Mouse (Mus musculus) embryonic facial prominence, embryonic 10.5 days (tissue): ENCODE measurements at regions not wholly inside any gene's neighbourhood (a gene's known extent, or its start where the extent isn't known, plus 50 kb on each side); places are given as distances from the start of the nearest gene placed in this dataset.

Source experiments
- DNase-seq: peaks from one replicate; pipeline ENCODE4 v3.0.0-alpha.2; 2017; ENCODE audit warnings: low spot score
- H3K27ac ChIP-seq: fragments of 300-500 bp; sonication (generic); replicated peaks from 2 replicates; pipeline ENCODE4 v1.5.1; 2016; ENCODE audit warnings: mild to moderate bottlenecking
- H3K27me3 ChIP-seq: fragments of 300-500 bp; sonication (generic); replicated peaks from 2 replicates; pipeline ENCODE4 v1.6.1; 2016; ENCODE audit warnings: low read depth, mild to moderate bottlenecking; ENCODE audit not compliant: poor library complexity, severe bottlenecking
- H3K36me3 ChIP-seq: fragments of 300-500 bp; sonication (generic); replicated peaks from 2 replicates; pipeline ENCODE4 v1.6.1; 2016; ENCODE audit warnings: mild to moderate bottlenecking, moderate library complexity
- H3K4me1 ChIP-seq: fragments of 300-500 bp; sonication (generic); 2 replicates; pipeline ENCODE4 v1.6.1; 2016
- H3K4me3 ChIP-seq: fragments of 300-500 bp; sonication (generic); 2 replicates; pipeline ENCODE4 v1.5.1; 2016; ENCODE audit warnings: mild to moderate bottlenecking, moderate library complexity
- H3K9me3 ChIP-seq: fragments of 300-500 bp; sonication (generic); 2 replicates; pipeline ENCODE4 v1.6.1; 2016; ENCODE audit warnings: mild to moderate bottlenecking
- whole genome bisulfite sequencing: fragments of 180-500 bp; shearing (Covaris S2); methylation state at CpG from one replicate; pipeline ENCODE4 v1.1.7; 2016; 5-methylcytosine and 5-hydroxymethylcytosine counted together

GRCm38 (mm10) chr9:69642591-69642990, 118.1 kb downstream of the Foxb1 start:
- Histone ChIP-seq H3K36me3 (no peaks in the 10 kb centered on the region), H3K9me3 (no peaks in the 10 kb centered on the region), H3K4me1 (no peaks in the 10 kb centered on the region), H3K27me3 (no peaks in the 10 kb centered on the region), H3K4me3 (no peak overlapping the region), H3K27ac (no peak overlapping the region)
- 76% methylated on average over 5 of the region's 5 CpGs for WGBS
- DNase-seq = no peak

DNA sequence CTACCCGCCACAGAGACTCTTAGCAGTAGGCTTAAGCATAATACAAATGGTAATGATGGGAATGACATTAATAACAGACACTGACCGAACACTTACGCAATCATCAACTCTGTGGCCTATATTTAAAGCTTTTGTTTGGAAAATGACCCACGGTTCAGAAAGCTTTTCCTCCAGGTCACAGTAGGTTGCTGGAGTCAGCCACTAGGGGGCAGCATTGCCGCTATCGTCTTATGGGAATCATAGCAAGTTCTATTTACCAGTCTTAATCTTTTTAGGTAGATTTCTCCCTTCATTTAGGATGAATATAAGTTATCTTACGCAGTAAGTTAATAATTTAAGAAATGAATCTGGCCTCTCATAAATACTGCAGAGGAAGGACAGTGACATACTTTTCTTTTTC, 137.4 kb downstream of the Foxb1 start:
- Histone ChIP-seq H3K27ac (no peak overlapping the region), H3K36me3 (no peaks in the 10 kb centered on the region), H3K27me3 (no peaks in the 10 kb centered on the region), H3K4me3 (no peak overlapping the region), H3K4me1 (peaks cover 5% of the 10 kb centered on the region), H3K9me3 (no peaks in the 10 kb centered on the region)
- DNase-seq = peak; percentile 82
- 25% methylated on average over 7 of the region's 7 CpGs for WGBS

DNA sequence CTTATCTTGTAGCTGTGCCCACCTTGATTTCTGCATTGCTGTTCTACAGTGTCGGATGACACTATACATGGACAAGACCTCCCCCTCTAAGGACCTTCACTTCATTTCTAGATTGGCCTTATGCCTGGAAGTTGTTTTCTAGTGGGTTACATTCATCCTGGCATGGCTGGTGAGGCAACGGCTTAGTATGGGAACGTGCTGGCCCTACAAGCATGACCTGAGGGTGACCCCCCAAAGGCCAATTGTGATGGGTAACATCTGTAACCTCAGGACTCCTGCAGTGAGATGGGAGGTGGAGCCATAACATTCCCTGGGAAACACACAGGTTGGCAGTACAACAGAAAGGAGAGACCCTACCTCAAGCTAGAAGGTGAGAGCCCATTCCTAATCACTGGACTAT, 139.7 kb downstream of the Foxb1 start:
- Histone ChIP-seq H3K27me3 (no peaks in the 10 kb centered on the region), H3K36me3 (no peaks in the 10 kb centered on the region), H3K9me3 (no peaks in the 10 kb centered on the region), H3K27ac (no peak overlapping the region), H3K4me1 (peaks cover 5% of the 10 kb centered on the region), H3K4me3 (no peak overlapping the region)
- 49% methylated on average over 3 of the region's 3 CpGs for WGBS
- DNase-seq = peak; percentile 60

DNA sequence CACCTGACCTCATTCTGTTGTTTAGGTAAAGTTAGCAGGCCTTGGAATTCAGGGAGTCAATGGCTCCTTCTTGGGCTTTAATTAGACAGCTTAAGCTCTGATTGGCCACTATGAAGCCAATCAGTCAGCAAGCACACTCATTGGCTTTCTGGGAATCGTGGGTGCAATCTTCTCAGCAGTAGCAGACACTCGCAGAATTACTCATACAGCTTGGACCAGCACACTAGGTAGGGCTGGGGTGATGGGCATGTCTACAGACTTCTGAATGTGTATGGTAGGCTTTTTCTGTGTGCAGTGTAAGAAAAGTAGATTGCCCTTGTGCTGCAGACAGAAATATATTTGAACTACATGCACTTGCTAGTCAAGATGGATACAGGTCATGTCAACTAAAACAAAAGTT, 143.4 kb downstream of the Foxb1 start:
- no peaks in the 10 kb centered on the region for H3K36me3 ChIP-seq
- H3K27ac ChIP-seq = no peak overlapping the region
- no peak overlapping the region for H3K4me3 ChIP-seq
- WGBS = 82% methylated on average over 2 of the region's 2 CpGs
- no peak for DNase-seq
- H3K4me1 ChIP-seq = peaks cover 5% of the 10 kb centered on the region
- H3K27me3 ChIP-seq = no peaks in the 10 kb centered on the region
- H3K9me3 ChIP-seq = no peaks in the 10 kb centered on the region

- Histone ChIP-seq H3K4me1 (no peaks in the 10 kb centered on the region), H3K27me3 (no peaks in the 10 kb centered on the region), H3K9me3 (no peaks in the 10 kb centered on the region), H3K27ac (no peak overlapping the region), H3K36me3 (no peaks in the 10 kb centered on the region), H3K4me3 (no peak overlapping the region)
- DNase-seq = no peak
- WGBS = 87% methylated on average over 8 of the region's 8 CpGs
These were observed 144.1 kb downstream of the Anxa2 start for GRCm38 (mm10) chr9:69597472-69597871.

DNA sequence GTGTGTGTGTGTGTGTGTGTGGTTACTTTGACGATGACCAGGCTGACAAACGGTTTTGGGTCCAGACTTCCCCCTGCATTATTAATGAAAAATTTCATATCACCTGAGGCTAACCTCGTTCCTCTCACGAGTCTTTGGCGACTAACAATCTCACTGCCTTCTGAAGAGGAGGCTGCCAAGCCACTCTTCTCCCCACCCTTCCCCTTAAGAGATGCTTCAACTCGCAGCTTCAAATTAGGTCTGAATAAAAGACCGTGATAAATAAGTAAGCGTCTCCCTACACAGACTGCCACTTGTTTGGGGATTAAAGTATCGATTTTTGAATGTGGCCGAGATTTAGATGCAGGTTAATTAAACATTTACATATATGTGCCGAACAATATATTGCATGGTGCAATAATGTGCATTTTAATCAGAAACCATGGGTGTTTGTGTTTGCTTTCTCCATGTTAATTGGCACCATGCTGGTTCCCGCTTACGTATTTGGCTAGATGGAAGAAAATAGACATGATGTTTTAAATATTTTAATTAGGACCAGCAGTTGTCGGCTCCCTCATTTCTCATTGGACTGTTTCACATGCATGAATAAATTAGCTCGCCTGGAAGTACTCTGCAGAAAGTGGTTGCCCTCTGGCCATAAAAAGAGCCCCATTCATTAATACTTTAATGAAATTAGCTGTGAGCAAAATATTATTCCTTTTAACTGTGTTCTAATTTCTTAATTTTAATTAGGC, 139.1 kb downstream of the Anxa2 start:
- Histone ChIP-seq H3K27me3 (no peaks in the 10 kb centered on the region; the same call in 1 of the 2 replicates), H3K4me1 (no peaks in the 10 kb centered on the region), H3K4me3 (no peak overlapping the region), H3K9me3 (no peaks in the 10 kb centered on the region), H3K36me3 (no peaks in the 10 kb centered on the region), H3K27ac (no peak overlapping the region)
- whole genome bisulfite sequencing = 80% methylated on average over 15 of the region's 15 CpGs
- DNase-seq = no peak

- Histone ChIP-seq H3K4me1 (no peaks in the 10 kb centered on the region), H3K27ac (no peak overlapping the region), H3K4me3 (no peak overlapping the region), H3K9me3 (no peaks in the 10 kb centered on the region), H3K36me3 (no peaks in the 10 kb centered on the region), H3K27me3 (no peaks in the 10 kb centered on the region; the same call in 1 of the 2 replicates)
- no peak for DNase-seq
- 79% methylated on average over 4 of the region's 4 CpGs for WGBS
These were observed 135.4 kb downstream of the Anxa2 start for GRCm38 (mm10) chr9:69588846-69589245.

DNA sequence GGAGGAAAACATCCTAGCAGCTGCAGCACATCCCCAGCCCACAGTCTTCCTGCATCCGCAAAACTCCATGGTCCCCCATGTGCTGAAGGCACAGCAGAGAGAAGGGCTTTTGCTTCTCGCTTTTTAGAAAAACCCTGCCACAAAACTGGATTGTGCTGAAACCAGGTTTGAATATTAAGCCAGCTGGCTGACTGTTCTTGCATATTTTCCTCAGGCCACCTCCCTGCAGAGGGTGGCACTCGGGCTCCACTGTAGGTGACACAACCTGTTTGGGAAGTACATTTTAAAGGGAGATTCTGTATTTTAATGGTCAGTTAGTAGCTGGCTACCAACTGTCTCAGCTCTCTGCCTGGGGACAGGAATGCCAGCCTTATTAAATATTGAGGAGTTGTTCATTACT, 133.7 kb downstream of the Anxa2 start:
- no peaks in the 10 kb centered on the region; the same call in 1 of the 2 replicates for H3K27me3 ChIP-seq
- H3K36me3 ChIP-seq = no peaks in the 10 kb centered on the region
- no peak overlapping the region for H3K4me3 ChIP-seq
- WGBS = 81% methylated on average over 3 of the region's 3 CpGs
- H3K4me1 ChIP-seq = no peaks in the 10 kb centered on the region
- no peak overlapping the region for H3K27ac ChIP-seq
- DNase-seq = no peak
- no peaks in the 10 kb centered on the region for H3K9me3 ChIP-seq

DNA sequence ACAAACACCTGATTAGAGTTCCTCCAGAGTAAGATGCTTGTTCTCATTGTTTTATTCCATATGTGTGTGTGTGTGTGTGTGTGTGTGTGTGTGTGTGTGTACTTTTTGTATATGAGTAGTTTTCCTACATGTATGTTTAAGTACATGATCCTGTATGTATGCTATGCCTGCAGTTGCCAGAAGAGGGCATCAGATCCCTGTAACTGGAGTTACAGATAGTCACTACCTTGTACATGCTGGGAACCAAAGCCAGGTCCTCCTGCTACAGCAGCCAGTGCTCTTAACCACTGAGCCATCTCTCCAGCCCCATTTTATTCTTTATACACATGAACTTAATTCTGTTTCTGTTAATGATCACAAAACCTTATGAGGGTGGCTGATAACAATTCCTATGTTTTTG, 127.8 kb downstream of the Anxa2 start:
- Histone ChIP-seq H3K27ac (no peak overlapping the region), H3K4me1 (no peaks in the 10 kb centered on the region), H3K9me3 (no peaks in the 10 kb centered on the region), H3K36me3 (no peaks in the 10 kb centered on the region), H3K4me3 (no peak overlapping the region), H3K27me3 (no peaks in the 10 kb centered on the region)
- DNase-seq = no peak

DNA sequence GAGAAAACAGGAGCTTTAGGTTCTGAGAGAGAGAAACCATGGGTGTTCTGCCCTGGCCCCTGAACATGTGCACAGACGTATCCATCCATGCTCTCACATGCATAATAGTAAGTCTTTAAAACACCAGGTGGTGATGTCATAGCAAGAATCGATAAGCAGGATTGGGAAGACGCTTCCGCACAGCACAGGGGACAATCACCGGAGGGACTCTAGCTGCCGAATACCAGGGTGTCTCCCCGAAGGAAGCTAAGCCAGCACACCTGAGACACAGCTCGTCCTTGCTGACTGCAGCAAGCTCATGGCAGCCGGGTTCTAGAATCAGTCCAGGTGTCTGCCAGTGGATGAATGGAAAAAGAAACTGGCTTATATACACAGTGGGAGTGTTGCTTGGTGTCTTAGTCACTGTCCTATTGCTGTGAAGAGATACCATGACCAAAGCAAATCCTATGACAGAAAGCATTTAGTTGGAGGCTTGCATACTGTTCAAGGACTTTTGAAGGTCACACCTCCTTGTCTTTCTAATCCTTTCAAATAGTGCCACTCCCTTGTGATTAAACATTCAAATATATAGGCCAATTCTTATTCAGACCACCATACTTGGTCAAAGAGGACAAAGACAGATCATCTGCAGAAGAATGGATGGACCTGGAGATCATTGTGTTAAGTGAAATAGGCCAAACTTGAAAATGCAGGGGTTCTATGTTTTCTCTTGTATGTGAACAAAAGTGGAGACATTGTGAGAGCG, 124.4 kb downstream of the Anxa2 start:
- no peak for DNase-seq
- H3K36me3 ChIP-seq = no peaks in the 10 kb centered on the region
- H3K4me1 ChIP-seq = no peaks in the 10 kb centered on the region
- H3K27me3 ChIP-seq = no peaks in the 10 kb centered on the region
- no peak overlapping the region for H3K27ac ChIP-seq
- H3K9me3 ChIP-seq = no peaks in the 10 kb centered on the region
- no peak overlapping the region for H3K4me3 ChIP-seq
- WGBS = 91% methylated on average over 10 of the region's 10 CpGs

DNA sequence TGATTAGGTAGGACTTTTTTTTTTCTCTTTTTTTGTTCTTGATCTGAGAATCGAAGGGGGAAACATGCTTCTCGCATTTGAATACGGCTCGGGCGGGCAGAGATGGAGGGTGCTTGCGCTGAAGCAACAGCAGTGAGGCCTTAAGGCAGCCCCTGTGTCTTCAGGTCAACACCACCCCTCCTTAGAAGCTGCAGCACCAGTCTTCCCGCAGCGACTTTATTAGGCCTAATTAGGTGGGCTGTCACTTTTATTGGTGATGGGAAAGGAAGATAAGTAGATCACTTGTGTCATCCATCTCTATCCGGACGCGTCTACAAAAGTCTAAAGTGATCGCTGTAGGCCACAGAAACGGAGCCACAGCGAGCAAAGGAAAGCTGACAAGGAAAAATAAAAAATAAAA, 122.0 kb downstream of the Anxa2 start:
- Histone ChIP-seq H3K27ac (no peak overlapping the region), H3K9me3 (no peaks in the 10 kb centered on the region), H3K27me3 (no peaks in the 10 kb centered on the region), H3K4me1 (no peaks in the 10 kb centered on the region), H3K4me3 (no peak overlapping the region), H3K36me3 (no peaks in the 10 kb centered on the region)
- no peak for DNase-seq
- WGBS = 73% methylated on average over 14 of the region's 14 CpGs

DNA sequence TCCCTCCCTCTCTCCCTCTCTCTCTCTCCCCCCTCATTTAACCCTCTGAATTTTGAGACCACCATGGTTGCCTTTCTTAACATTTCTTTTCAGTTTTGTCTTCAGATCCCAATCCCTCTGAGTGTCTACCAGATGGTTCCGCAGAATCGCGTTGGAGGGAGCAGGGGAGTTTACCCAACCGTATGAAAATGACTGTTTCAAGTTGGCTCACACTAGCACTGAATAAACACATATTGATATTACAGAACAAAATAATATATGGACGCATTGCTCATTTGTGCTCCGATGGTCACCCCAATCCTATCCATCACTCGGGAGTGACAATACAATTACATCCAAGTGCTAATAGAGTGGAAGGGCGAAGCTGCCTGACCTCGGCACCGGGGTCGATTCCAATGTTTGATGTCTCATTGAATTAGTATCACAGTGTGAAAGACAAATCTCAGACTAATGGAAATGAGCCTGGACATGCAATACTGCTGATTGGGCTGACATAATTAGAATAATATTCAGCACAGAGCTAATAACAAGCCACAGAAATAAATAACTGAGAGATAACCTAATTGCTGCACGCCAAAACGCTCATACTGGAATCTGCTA, 115.3 kb downstream of the Anxa2 start:
- peak; percentile 10 for DNase-seq
- WGBS = 78% methylated on average over 13 of the region's 13 CpGs
- Histone ChIP-seq H3K9me3 (no peaks in the 10 kb centered on the region), H3K27me3 (0 out of 2 replicates have a peak, but pooled peaks cover 3% of the 10 kb centered on the region), H3K4me1 (peaks cover 8% of the 10 kb centered on the region; the same call in 1 of the 2 replicates), H3K36me3 (no peaks in the 10 kb centered on the region), H3K27ac (no peak overlapping the region), H3K4me3 (no peak overlapping the region)

- H3K27me3 ChIP-seq = 0 out of 2 replicates have a peak, but pooled peaks cover 3% of the 10 kb centered on the region
- no peaks in the 10 kb centered on the region for H3K36me3 ChIP-seq
- no peak for DNase-seq
- H3K9me3 ChIP-seq = no peaks in the 10 kb centered on the region
- no peak overlapping the region for H3K27ac ChIP-seq
- WGBS = 77% methylated on average over 3 of the region's 3 CpGs
- H3K4me1 ChIP-seq = peaks cover 8% of the 10 kb centered on the region; the same call in 1 of the 2 replicates
- no peak overlapping the region for H3K4me3 ChIP-seq
These were observed 114.8 kb downstream of the Anxa2 start for GRCm38 (mm10) chr9:69568222-69568621.
